Mouse (Mus musculus) B cell, adult 2 months (primary cell): ENCODE measurements around the gene Tiprl.
A peak's percentile ranks its signal among the peaks of the same experiment; 100 is the strongest.

Source experiments
- DNase-seq, 2 experiments: peaks; one replicate each; pipeline ENCODE4 v3.0.0; 2022

Tiprl gene

DNA sequence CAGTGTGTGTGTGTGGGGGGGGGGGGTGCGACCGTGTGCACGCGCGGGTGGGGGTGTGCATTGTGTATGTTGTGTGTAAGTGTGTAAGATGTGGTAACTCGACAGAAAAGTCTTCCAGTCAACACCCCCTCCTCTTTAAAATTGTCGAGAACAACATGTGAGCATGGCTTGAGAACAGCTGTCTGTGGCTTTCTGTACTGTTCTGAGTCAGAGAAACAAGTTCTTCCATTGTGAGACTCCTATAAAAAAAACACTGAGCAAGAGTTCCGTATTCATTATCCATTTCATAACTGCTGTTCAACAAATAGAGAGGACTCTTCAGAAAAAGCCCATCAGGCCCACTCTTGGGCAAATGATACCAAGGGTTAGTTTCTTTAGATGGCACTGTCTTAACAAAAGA is 36.0 kb downstream of the Tiprl start:
- DNase-seq, result no peak

DNA sequence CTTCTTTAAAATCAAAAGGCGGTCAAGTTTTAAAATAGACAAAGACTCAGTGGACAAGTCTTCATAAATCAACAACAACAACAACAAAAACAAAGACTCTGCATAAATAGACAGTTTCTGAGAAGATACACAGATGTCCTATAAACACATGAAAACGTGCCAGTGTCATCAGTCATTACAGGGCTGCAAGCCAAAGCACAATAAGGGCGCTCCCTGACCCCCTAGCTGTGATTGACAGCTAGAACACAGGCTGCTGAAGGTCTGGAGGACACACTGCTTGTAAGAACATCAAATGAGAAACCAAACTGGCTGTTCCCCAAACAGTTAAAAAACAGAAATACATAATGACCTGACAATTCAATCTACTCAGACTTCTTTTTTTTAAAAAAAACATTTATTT is 37.2 kb downstream of the Tiprl start:
- no peak for DNase-seq

DNA sequence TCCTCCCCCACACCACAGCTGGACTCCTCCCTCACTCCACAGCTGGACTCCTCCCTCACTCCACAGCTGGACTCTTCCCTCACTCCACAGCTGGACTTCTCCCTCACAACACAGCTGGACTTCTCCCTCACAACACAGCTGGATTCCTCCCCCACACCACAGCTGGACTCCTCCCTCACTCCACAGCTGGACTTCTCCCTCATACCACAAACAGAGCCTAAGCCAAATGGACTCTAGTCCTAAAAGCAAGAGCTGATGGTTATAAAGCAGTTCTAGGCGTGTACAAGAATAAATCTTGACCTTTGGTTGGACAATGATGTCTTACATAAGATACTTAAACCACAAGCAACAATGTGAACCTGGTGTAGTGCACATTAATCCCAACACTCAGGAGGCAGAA is 37.8 kb downstream of the Tiprl start:
- DNase-seq, result no peak

DNA sequence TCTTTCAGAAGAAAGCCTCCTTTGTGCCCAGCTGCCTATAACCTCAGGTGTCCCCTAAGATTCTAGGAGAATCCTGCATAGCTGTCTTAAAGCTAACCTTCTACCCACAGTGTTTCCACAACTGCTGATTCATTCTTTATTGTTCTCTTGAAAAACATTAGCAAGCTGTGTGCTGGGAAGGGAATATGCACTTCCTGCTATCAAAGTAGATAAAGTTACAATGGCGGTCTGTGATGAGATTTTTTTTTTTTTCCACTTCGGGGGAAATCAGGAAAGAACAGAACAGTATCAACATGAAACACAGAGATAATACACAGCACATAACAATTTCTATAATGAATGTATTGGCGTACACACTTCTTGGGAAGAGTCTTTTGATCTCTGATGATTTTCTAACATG is 38.9 kb downstream of the Tiprl start:
- DNase-seq, result no peak

DNA sequence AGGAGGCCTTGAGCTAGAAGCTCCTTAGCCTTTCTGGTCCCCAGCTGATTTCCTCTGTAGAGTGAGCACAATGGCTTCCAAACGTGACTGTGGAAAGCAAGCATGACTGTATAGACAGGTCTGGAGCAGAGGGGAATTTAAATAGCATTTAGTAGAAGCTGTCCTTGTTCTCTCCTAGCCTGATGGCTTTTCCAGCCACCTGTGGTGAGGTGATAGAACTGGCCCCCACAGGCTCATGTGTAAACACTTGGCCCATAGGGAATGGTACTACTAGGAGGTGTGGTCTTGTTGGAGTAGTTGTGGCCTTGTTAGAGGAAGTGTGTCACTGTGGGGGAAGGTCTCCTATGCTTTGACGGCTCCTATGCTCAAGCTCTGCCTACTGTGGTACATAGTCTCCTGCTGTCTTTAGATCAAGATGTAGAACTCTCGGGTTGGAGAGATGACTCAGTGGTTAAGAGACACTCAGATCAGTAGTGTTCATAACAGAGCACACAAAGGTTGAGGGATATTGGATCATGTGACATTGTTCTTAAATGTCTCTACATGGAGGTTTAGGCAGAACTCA is 41.3 kb downstream of the Tiprl start:
- peak; percentile 11 to 14 for DNase-seq

DNA sequence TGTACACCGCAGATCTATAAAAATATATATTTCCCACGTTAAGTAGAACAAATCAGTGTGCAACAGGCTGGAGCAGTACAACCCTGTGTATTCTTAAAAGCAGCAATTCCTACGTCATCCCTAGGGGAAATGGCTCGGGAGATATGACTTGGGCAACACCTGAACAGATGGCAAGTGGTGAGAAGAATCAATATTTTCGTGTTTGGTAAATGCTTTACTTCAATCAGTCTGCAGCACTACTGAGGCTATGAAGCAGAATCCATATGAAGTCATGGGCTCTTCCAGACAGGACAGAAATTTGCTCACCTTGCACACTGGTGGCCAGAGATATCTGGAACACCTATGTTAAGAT is 42.2 kb downstream of the Tiprl start:
- no peak for DNase-seq

DNA sequence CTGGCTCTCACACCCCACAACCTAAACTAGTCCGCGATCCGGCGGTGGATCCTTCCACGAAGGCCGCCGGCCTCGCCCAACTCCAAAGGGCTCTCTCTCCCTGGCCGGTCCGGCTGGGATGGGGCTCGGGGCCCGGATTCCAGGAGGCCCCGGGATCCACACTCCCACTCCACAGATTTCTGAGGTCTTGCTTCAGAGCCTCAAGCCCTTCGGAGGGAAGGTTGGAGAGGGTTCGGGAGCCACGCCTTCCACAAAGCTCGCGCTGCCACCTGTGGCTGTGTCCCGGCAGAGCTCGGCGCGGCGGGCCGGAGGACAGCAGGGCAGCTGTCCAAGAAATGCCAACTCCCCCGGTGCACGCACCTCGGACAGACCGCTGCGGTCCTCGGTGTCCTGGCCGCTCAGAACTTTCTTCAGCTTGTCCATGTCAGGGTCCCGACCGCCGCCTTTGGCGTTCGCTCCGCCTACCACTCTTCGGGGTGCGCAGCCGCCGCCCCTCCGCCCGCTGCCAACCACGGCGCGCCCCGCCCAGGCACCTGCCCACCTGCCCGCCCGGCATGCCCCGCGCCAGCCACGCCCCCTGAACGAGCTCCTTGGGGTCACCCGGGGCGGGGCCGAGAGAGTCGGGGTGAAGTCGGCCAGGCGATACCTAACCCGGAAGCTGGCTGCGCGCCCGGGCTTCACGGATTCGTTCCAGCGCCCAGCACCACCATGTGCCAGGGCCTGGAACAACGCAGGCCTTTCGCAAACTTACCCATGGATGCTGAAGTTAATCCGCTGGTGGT is 42.7 kb downstream of the Tiprl start, which contains the start of gene Sft2d2:
Sft2d2 (minus strand) TSS at position 559 of the 782 bp plus-strand sequence.
- DNase-seq, result peak; percentile 97

DNA sequence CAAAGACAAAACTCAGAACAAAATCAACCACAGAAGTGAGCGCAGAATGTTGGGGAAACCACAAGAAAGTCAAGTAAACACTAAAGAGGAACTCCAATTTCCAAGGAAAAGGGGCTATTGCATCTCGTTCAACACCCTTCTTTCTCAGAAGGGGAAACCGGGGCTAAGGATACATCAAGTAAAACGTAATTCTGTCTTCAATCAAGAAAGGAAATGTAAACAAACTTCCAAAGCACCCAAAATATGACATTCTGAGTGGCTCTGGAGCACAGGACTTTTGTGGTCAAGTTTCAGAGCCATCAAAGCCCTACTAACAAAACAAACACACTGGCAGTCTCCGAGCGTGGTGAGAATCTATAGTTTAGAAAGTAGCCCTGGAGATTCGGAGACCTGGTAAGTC is 43.4 kb downstream of the Tiprl start:
- DNase-seq, result peak; percentile 4 to 19

DNA sequence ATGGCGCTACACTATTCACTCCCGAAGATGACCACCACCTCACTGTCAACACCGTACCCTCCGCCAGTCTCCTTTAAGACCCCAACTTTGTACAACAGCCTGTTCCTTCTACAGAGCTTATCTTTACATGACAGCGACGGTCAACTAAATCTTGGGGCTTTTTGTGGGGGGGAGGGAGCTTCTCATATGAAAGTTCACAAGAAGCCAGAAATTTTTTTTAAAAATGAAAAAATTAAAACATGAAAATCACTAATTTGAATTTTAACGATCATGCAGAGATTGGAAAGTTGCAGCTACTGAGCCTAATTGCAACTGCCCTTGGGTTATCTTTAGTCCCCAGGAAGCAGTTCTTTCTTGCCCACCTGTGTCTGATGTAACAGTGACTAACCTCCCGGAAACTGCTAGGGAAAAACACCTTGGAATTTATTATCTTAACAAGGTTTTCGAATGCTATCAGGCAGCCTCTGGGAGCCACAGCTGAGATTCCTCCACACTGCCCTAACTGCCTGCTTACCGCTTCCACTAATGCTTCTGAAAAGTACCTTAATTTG is 44.0 kb downstream of the Tiprl start:
- no peak for DNase-seq

DNA sequence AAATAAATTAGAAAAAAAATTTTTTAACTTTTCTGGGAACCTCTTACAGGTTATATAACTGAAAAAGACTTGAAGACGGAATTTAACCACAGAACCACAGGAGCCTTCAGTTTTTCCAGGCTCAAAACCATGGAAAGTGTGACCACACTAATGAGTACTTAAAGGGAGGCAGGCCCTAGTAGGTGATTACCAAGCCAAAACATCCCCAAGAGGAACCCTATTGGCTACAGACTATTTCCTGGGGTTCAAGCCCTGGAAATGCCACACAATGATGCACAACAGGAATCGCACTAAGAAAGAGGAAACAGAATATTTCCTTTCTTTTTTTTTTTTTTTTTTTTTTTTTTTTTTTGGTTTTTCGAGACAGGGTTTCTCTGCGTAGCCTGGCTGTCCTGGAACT is 44.7 kb downstream of the Tiprl start:
- DNase-seq, result peak in 1 of 2 experiments; percentile 9

DNA sequence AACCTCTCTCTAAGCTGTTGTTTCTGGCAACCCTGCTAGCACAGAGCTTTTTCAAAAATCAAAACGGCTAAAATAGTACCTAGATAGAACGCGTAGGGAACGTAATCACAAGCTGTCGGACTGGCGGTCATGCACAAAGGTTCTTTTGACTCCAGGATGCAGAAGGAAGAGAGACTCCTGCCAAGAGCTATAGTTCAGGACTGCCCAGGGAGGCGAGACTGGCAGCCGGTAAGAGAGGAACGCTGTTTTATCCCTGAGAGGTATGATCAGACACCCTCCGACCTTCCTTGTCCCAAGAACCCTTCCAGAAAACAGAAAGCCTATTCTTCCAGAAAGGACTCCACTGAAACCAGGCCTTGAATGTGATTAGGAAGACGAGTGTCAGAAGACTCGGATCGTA is 45.2 kb downstream of the Tiprl start:
- DNase-seq, result no peak

DNA sequence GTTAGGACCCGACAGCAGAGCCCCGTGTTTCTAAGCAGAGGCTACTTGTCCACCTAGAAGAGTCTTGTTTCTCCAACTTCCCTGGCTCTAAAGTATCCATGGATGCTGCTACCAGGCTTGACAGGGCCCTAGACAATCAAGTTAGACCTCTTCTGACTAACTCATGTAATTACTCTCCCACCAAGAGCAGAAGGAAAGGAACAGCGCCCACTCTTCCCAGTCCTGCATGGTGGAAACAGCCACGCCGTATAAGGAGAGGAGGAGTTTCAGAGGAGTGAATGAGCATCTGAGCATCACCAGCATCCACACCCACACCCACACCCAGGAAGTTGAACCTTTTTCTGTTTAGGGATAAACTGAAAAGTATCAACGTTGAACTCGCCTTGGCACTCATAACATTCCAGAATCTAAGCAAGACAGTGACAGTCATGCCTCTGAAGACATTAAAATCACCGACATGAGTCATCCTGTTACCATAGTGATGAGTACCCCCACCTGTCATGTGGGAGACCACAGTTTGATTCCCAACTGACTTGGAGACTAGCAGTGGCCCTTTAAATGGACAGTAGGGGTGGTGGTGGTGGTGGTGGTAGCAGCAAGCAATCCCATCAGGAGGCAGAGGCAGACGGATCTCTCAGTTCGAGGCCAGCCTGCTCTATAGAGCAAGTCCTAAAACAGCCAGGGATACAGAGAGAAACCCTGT is 46.1 kb downstream of the Tiprl start:
- DNase-seq, result no peak

DNA sequence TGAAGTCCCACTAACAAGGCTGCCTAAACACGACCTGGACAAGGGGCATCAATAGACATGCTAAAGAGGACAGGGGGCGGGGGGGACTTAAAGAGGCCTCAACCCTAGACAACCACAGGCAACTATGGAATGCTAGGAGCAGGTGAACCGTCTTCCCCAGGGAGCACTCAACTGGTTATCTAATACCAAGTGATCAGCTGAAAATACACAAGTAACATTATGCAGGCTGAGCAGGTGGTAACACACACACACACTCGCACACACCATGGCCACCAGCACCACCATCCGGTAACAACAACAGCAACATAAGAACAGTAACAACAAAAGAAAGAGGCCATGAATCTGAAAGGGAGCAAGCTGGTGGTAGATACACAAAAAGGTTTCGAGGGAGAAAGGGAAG is 46.7 kb downstream of the Tiprl start:
- no peak for DNase-seq

DNA sequence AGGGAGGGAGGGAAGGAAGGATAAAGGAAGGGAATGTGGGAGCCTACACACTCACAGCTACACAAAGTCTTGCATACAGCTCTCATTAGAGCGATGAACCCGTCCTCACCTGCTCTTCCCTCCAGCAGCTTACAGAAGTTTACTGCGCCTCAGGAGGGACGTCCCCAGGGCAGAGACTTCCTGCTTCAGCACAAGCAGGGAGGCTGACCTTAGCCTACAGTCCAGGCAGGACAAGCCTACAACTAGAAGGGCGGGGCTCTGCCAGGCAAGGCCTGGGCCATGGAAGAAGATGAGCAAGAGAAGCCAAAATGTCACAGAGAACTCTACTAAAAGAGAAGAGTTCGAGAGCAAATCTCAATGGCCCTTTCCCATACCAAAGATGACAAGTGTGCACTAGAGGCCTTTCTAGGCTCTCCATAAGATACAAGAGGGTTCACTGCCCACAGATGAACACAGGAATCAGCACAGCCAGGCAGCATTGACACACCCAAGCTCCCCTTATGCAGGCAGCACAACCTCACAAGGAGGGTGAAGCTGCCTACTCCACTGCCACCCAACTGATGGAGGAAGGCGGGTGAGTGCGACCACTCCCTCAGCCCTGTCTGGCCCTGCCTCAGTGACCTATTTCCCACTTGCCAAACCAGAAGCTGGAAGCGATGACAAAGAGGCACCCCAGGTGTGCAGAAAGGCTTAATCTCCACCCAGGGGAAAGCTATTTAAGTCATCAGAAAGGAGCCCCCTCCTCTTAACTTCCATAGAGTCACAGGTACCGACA is 47.8 kb downstream of the Tiprl start:
- peak; percentile 19 to 29 for DNase-seq

DNA sequence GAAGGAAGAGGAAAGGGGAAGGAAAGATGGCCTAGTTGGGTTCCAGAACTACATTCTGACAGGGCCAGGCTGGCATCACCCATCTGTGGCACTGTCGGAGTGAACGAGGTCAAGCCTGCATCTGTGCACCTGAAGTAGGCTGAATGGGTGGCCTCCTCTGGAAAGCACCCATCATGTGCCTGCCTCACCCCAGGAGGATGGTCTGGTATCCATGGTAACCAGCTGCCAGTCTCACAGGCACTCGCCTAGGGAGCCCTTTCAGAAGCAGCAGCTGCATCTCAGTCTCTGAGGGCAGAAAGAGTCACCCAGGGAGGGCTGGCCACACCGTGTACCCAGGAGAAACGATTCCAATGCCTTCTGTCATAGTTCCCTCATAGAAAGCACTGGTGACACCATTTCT is 49.4 kb downstream of the Tiprl start:
- no peak for DNase-seq

DNA sequence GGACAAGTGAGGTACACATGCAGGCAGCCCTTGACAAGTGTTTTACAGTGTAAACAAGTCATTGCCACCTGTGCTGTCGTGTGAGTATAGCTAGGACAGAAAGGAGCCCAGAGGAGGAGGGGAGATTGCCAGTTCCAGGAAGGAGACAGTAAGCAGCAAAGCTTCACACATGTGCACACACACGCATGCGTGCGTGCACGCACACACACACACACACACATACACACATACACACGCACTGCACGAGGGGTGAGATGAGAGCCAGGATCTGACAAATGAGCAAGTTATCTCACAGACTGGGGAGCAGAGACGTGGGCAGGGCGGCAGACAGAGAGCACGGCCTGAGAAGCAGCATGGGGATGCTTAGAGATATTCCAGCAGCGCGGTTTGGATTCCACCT is 50.3 kb downstream of the Tiprl start:
- no peak for DNase-seq

DNA sequence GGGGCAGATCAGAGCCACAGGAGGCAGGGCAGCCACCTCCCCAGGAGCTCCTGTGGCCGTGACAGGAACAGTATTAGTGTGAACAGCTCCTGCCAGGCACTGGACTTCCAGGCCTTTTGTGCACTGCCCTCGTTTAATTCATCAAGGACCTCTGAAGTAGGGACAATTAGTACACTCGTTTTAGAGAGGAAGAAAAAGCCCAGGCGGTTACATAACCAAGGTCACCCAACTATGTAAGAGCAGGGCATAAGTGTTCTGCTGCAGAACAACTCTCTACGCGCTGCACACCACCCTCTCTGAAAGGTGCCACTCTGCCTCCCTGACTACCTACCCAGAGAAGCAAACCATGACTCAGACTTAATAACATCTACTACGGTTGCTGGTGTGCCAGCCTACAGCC is 51.7 kb downstream of the Tiprl start:
- DNase-seq, result no peak

DNA sequence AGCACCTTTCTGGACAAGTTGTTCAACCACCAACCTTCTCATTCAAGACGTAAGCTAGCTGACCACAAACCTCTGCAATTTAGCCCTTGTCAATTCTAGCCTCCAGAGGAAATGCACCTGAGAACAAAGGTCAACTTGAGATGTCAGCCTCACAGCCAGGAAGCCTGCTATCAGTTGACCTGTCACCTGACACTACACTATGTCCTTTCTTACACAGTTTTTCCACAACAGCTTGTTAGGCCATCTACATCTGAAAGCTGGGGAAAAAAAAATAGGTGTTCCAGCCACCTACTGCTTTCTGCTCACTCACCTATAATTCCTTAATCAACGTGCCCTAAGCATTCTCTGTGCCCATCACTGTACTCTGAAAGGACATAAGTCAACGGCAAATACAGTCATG is 52.6 kb downstream of the Tiprl start:
- no peak for DNase-seq

DNA sequence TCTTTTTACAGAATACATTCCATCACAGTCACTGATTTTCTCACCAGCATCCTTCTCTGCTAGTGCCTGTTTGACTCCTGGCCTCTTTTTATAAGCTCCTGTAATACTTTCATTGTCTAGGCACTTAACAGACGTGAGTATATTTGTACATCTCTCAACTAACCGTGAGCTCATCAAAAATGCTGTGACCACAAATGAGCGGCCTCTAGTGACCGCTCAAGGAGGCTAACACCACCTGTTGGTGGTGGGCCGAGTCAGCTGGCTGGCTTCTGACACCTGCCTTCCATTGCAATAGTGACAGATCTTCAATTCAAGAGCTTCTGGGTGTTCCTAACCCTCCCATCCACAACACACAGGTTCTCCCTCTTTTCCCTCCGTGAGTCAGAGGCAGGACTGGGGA is 53.4 kb downstream of the Tiprl start:
- no peak for DNase-seq

DNA sequence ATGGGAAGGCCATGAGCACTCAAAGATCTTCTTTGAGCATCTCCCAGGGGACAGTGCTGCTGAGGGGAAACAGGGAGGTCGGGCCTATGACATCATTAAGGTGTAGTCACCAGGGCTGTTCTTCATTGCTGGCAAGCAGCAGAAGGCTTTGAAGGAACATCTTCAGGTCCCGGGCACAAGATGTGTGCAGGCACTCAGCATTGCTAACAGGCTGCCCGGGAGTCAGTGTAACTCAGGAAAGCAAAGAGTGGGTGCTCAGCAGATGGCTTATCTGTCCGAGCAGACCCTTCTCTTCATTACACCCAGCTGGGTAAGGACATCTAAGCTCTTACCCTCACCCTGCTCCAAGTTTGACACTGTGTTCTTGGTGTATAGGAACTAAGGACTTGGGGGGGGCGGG is 57.5 kb downstream of the Tiprl start:
- DNase-seq, result no peak

DNA sequence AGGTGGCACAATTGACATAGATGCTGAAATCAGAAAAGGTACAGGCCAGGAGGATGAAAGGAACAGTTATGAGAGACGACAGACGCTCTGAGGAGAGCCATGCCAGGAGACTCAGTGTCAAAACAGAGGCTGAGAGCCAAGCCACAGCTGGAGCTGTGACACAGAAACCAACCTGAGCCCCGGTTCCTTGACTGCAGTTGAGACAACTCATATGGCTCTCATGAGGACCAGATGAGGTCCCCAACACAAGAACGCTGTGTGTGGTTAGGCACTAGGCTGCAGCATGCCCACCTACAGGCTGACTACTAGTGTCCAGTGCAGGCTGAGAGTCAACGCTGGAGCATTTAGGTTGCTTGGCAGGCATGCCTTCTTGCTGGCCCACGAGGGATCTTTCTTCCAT is 58.7 kb downstream of the Tiprl start:
- DNase-seq, result no peak

DNA sequence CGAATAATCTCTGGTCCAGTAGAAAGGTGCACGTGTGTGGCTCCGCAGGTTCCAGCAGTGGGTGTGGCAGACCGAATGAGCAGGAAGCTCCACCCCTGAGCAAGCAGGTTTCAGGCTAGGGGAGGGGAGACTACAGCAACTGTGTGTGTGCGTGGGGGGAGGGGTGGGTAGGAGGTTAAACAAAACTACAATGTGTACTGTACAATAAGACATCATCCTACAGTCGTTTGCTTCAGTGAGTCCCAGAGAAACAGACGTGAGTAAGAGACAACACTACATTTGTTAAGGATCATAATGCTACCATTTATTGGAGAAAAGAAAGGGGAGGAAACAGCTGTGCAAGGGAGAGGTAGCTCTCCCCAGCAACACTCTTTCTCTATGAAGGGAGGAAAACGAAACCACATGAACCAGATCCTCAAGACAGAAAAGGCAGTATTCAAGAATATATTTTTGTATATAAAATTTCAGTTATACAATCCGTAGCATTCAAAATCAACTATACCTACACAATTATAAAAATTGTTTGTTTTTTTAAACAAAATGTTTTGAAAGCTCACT is 62.7 kb downstream of the Tiprl start:
- DNase-seq, result no peak

DNA sequence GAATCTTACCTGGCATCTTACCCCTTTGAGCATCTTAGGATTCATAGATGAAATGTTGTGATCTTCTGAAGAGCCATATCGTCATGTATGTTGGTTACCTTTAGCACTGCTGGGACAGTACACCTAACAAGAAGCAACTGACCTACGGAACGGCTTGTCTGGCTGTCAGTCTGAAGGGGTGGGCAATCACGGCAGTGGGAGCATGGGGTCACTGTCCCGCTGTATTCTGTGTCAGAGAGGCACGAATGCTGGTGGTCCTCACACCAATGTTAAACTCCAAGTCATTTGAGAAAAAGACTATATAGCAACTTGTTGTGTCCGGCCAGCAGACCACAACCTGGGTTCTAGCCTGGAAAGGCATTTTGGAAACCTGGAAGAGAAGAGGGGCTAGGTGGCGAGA is 65.5 kb downstream of the Tiprl start:
- no peak for DNase-seq
